In the genomic region with DNA sequence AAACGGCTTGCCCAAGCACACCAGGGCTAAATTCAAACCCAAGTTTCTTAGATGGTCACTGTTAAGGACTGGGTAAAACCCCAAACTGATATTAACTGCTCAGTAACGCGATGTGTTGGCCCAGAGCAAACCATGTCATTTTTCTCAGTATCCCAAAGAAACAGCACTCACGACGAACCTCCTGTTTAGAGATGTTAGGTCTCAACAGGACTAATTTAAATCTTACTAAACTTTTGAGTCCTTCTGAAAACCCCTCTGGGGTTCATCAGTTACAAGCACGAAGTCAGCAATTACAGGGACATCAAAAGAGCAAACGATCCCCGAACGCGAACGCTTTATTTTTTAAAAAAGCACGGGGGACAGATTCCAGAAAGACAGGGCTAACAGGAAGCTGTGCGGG, we compare ENCODE assay signal across 8 mouse cellular contexts. TPM values are rescaled to one million over a fixed set of nuclear protein-coding genes. Genes with fewer than 3 reads are reported as not detected.
DNase-seq lines count a peak whose midpoint lies in the region; ATAC-seq and TF ChIP-seq lines count a peak whose summit lies in the region.

No protein-coding gene starts in this region.

- peak overlapping the region; percentile 95 for H3K4me3 ChIP-seq in megakaryocyte, embryonic 14.5 days (replicated peaks)
- peak overlapping the region; percentile 76 for H3K4me3 ChIP-seq in embryonic facial prominence, embryonic 13.5 days
- H3K4me3 ChIP-seq in limb, embryonic 10.5 days, result peak overlapping the region; percentile 88
- peak overlapping the region; percentile 96 for H3K4me3 ChIP-seq in small intestine, adult 2 months (ENCODE audit: low read depth, low read length)

- peak overlapping the region; percentile 78 for H3K4me2 ChIP-seq in embryonic facial prominence, embryonic 13.5 days

- peak overlapping the region; percentile 94 for H3K9ac ChIP-seq in embryonic facial prominence, embryonic 13.5 days

- peak overlapping the region; percentile 96 for H3K27ac ChIP-seq in embryonic facial prominence, embryonic 13.5 days
- peak overlapping the region; percentile 98 for H3K27ac ChIP-seq in limb, embryonic 10.5 days
- peak overlapping the region; percentile 87 for H3K27ac ChIP-seq in small intestine, adult 2 months (ENCODE audit: insufficient read depth, low read depth, low read length)

- peaks cover 41% of the 10 kb centered on the region for H3K4me1 ChIP-seq in megakaryocyte, embryonic 14.5 days
- H3K4me1 ChIP-seq in embryonic facial prominence, embryonic 13.5 days, result peaks cover 28% of the 10 kb centered on the region
- peaks cover 17% of the 10 kb centered on the region for H3K4me1 ChIP-seq in limb, embryonic 10.5 days
- H3K4me1 ChIP-seq in small intestine, adult 2 months (ENCODE audit: control insufficient read depth, insufficient read depth, insufficient read length, low read length), result no peaks in the 10 kb centered on the region

- no peaks in the 10 kb centered on the region for H3K27me3 ChIP-seq in megakaryocyte, embryonic 14.5 days (replicated peaks)
- no peaks in the 10 kb centered on the region for H3K27me3 ChIP-seq in embryonic facial prominence, embryonic 13.5 days
- no peaks in the 10 kb centered on the region for H3K27me3 ChIP-seq in limb, embryonic 10.5 days (ENCODE audit: low read depth, poor library complexity, severe bottlenecking)
- no peaks in the 10 kb centered on the region for H3K27me3 ChIP-seq in small intestine, adult 2 months (ENCODE audit: control insufficient read depth, insufficient read depth, low read length)

- WGBS in embryonic facial prominence, embryonic 13.5 days, result 2% methylated on average over 13 of the region's 13 CpGs
- 3% methylated on average over 13 of the region's 13 CpGs for WGBS in limb, embryonic 10.5 days
- WGBS in small intestine, adult 2 months, result 1% methylated on average over 13 of the region's 13 CpGs

- DNase-seq in limb, embryonic 10.5 days (ENCODE audit: low spot score), result no peak
- DNase-seq in right cerebral cortex, postnatal 4 days, result no peak
- no peak for DNase-seq in adrenal gland, adult 2 months
- no peak for DNase-seq in frontal cortex, postnatal 36 days (ENCODE audit: low spot score in 2 of 2)

- H3K9me3 ChIP-seq in megakaryocyte, embryonic 14.5 days, result no peaks in the 10 kb centered on the region
- H3K9me3 ChIP-seq in embryonic facial prominence, embryonic 13.5 days, result no peaks in the 10 kb centered on the region
- no peaks in the 10 kb centered on the region for H3K9me3 ChIP-seq in limb, embryonic 10.5 days (replicated peaks)

- TF ChIP-seq POLR2A in small intestine, adult 2 months (IDR thresholded peaks at IDR 0.05; ENCODE audit: low read depth, low read length), result no peak

- peaks cover 27% of the 10 kb centered on the region for H3K36me3 ChIP-seq in megakaryocyte, embryonic 14.5 days (replicated peaks; ENCODE audit: low read length)
- H3K36me3 ChIP-seq in embryonic facial prominence, embryonic 13.5 days, result peaks cover 9% of the 10 kb centered on the region
- peaks cover 25% of the 10 kb centered on the region for H3K36me3 ChIP-seq in limb, embryonic 10.5 days
- H3K36me3 ChIP-seq in small intestine, adult 2 months (ENCODE audit: control insufficient read depth, insufficient read depth, low read length), result peaks cover 9% of the 10 kb centered on the region

- TF ChIP-seq CTCF in small intestine, adult 2 months (IDR thresholded peaks at IDR 0.05; ENCODE audit: extremely low read depth, insufficient read length, insufficient replicate concordance, low read depth, low read length), result no peak

- no peak for ATAC-seq in megakaryocyte, adult 5-6 weeks (ENCODE audit: poor library complexity, severe bottlenecking)
- no peak for ATAC-seq in embryonic facial prominence, embryonic 13.5 days (ENCODE audit: insufficient number of reproducible peaks, insufficient read depth, low FRiP score, low TSS enrichment, low read depth)

RNA-seq across cellular contexts. Expression of gene Spata1, which starts 0.6 kb away (rescaled TPM):
- 0.56 and 0.61 TPM in 2 replicates for polyA plus RNA-seq in megakaryocyte, embryonic 14.5 days (2012; ENCODE audit: insufficient read depth, low replicate concordance)
- total RNA-seq in megakaryocyte, adult 5-6 weeks (2015), result 6.8 and 12.8 TPM in 2 replicates
- total RNA-seq in megakaryocyte, adult 5-6 weeks (2017), result 6.3 and 16.1 TPM in 2 replicates
- polyA plus RNA-seq in embryonic facial prominence, embryonic 13.5 days (2015; fragmentation: Nextera tagmentation; extraction: Ambion mirVana), result 9.9 and 10.2 TPM in 2 replicates
- polyA plus RNA-seq in limb, embryonic 10.5 days (2016; fragmentation: Nextera tagmentation; extraction: Ambion mirVana), result 3.9 and 6.8 TPM in 2 replicates
- polyA plus RNA-seq in small intestine, adult 2 months (2012; rRNA removed), result 0.11 and 0.19 TPM in 2 replicates
- 1 to 10 TPM; 3.2 to 4.6 TPM for total RNA-seq in adrenal gland, adult 2 months (2021)
- polyA plus RNA-seq in adrenal gland, adult 2 months (2012; rRNA removed), result 0.27 and 0.45 TPM in 2 replicates

RNA-seq across cellular contexts. Expression of gene Gng5, which starts 0.6 kb away (rescaled TPM):
- polyA plus RNA-seq in megakaryocyte, embryonic 14.5 days (2012; ENCODE audit: insufficient read depth, low replicate concordance), result 162 and 413 TPM in 2 replicates
- total RNA-seq in megakaryocyte, adult 5-6 weeks (2015), result 436 and 445 TPM in 2 replicates
- total RNA-seq in megakaryocyte, adult 5-6 weeks (2017), result 196 and 210 TPM in 2 replicates
- 857 and 874 TPM in 2 replicates for polyA plus RNA-seq in embryonic facial prominence, embryonic 13.5 days (2015; fragmentation: Nextera tagmentation; extraction: Ambion mirVana)
- polyA plus RNA-seq in limb, embryonic 10.5 days (2016; fragmentation: Nextera tagmentation; extraction: Ambion mirVana), result 1,264 and 1,383 TPM in 2 replicates
- 270 and 435 TPM in 2 replicates for polyA plus RNA-seq in small intestine, adult 2 months (2012; rRNA removed)
- total RNA-seq in adrenal gland, adult 2 months (2021), result 100 to 1,000 TPM; 277 to 314 TPM
- 304 and 421 TPM in 2 replicates for polyA plus RNA-seq in adrenal gland, adult 2 months (2012; rRNA removed)

RNA-seq across cellular contexts. Expression of gene Rpf1, which starts 22.2 kb away (rescaled TPM):
- polyA plus RNA-seq in megakaryocyte, embryonic 14.5 days (2012; ENCODE audit: insufficient read depth, low replicate concordance), result 6.6 and 9.7 TPM in 2 replicates
- 61.3 and 64.3 TPM in 2 replicates for total RNA-seq in megakaryocyte, adult 5-6 weeks (2015)
- 70.0 and 70.2 TPM in 2 replicates for total RNA-seq in megakaryocyte, adult 5-6 weeks (2017)
- polyA plus RNA-seq in embryonic facial prominence, embryonic 13.5 days (2015; fragmentation: Nextera tagmentation; extraction: Ambion mirVana), result 53.3 and 59.5 TPM in 2 replicates
- polyA plus RNA-seq in limb, embryonic 10.5 days (2016; fragmentation: Nextera tagmentation; extraction: Ambion mirVana), result 63.9 and 72.4 TPM in 2 replicates
- polyA plus RNA-seq in small intestine, adult 2 months (2012; rRNA removed), result 1.6 and 2.4 TPM in 2 replicates
- total RNA-seq in adrenal gland, adult 2 months (2021), result 10 to 100 TPM; 25.1 to 35.1 TPM
- 2.1 and 3.8 TPM in 2 replicates for polyA plus RNA-seq in adrenal gland, adult 2 months (2012; rRNA removed)

RNA-seq across cellular contexts. Expression of gene Ctbs, which starts 49.4 kb away (rescaled TPM):
- polyA plus RNA-seq in megakaryocyte, embryonic 14.5 days (2012; ENCODE audit: insufficient read depth, low replicate concordance), result 5.9 and 21.7 TPM in 2 replicates
- total RNA-seq in megakaryocyte, adult 5-6 weeks (2015), result 27.2 and 37.1 TPM in 2 replicates
- total RNA-seq in megakaryocyte, adult 5-6 weeks (2017), result 25.0 and 26.0 TPM in 2 replicates
- polyA plus RNA-seq in embryonic facial prominence, embryonic 13.5 days (2015; fragmentation: Nextera tagmentation; extraction: Ambion mirVana), result 9.1 and 9.6 TPM in 2 replicates
- polyA plus RNA-seq in limb, embryonic 10.5 days (2016; fragmentation: Nextera tagmentation; extraction: Ambion mirVana), result 3.3 and 4.7 TPM in 2 replicates
- 0.41 and 0.70 TPM in 2 replicates for polyA plus RNA-seq in small intestine, adult 2 months (2012; rRNA removed)
- total RNA-seq in adrenal gland, adult 2 months (2021), result 1 to 10 TPM; 9.4 to 9.6 TPM
- polyA plus RNA-seq in adrenal gland, adult 2 months (2012; rRNA removed), result 2.7 and 3.2 TPM in 2 replicates
